Mouse (Mus musculus): ENCODE results near the gene Fam221b. TPM values are rescaled to one million over a fixed set of nuclear protein-coding genes. Genes with fewer than 3 reads are reported as not detected.

The Fam221b gene
- total RNA-seq, 2 experiments from 2014 or later, result 0.20 TPM

GRCm38 (mm10) chr4:43613060-43613730, 55.8 kb downstream of the Fam221b start:
- peak in 1 of 2 experiments; percentile 37 for DNase-seq

GRCm38 (mm10) chr4:43612534-43612933, 56.4 kb downstream of the Fam221b start:
- no peak for DNase-seq

Small RNA genes lying within 50 kb of the gene (microRNA-seq; reads per million reads assigned to microRNA genes)
- not detected for gene Gm25262

Other genes with a start within 250 kb of the Fam221b start
- under 1 TPM in 1 of 2 experiments, not detected in 1; 0.92 TPM for gene Fam166b, start 240.0 kb downstream of the Fam221b start, total RNA-seq (2021)
- gene Tesk1, start 227.2 kb downstream of the Fam221b start, total RNA-seq (2021), result 10 to 100 TPM; 52.2 to 65.5 TPM
- gene Cd72, start 214.5 kb downstream of the Fam221b start, total RNA-seq (2021), result 1 to 10 TPM; 2.7 to 3.4 TPM
- gene Sit1, start 185.4 kb downstream of the Fam221b start, total RNA-seq (2021), result not detected
- 10 to 100 TPM; 57.3 to 59.3 TPM for gene Ccdc107, start 176.2 kb downstream of the Fam221b start, total RNA-seq (2021)
- 1 to 10 TPM; 2.6 to 3.5 TPM for gene Arhgef39, start 169.4 kb downstream of the Fam221b start, total RNA-seq (2021)
- 1 to 10 TPM in 1 of 2 experiments, under 1 TPM in 1; 0.49 to 1.2 TPM for gene Car9, start 162.2 kb downstream of the Fam221b start, total RNA-seq (2021)
- gene Tpm2, start 145.4 kb downstream of the Fam221b start, total RNA-seq (2021), result 100 to 1,000 TPM in 1 of 2 experiments, 10 to 100 TPM in 1; 69.6 to 143 TPM
- 100 to 1,000 TPM; 117 to 170 TPM for gene Creb3, start 106.8 kb downstream of the Fam221b start, total RNA-seq (2021)
- 100 to 1,000 TPM; 241 to 244 TPM for gene Tln1, start 106.5 kb downstream of the Fam221b start, total RNA-seq (2021)
- gene Rgp1, start 90.4 kb downstream of the Fam221b start, total RNA-seq (2021), result 10 to 100 TPM; 40.5 to 53.3 TPM
- 10 to 100 TPM; 11.0 to 11.5 TPM for gene Gba2, start 90.3 kb downstream of the Fam221b start, total RNA-seq (2021)
- gene Msmp, start 84.7 kb downstream of the Fam221b start, total RNA-seq (2021), result 1 to 10 TPM; 3.2 to 3.4 TPM
- gene Npr2, start 37.2 kb downstream of the Fam221b start, total RNA-seq (2021), result 10 to 100 TPM; 27.7 to 37.9 TPM
- under 1 TPM; 0.30 to 0.40 TPM for gene Spag8, start 15.6 kb downstream of the Fam221b start, total RNA-seq (2021)
- gene Hint2, start 12.7 kb downstream of the Fam221b start, total RNA-seq (2021), result 10 to 100 TPM; 76.8 to 79.3 TPM
- gene Tmem8b, start 174 bp downstream of the Fam221b start, total RNA-seq (2021), result 1 to 10 TPM; 4.7 to 5.0 TPM
- gene Olfr70, start 31.7 kb upstream of the Fam221b start, total RNA-seq (2021), result not detected
- gene Olfr71, start 41.1 kb upstream of the Fam221b start, total RNA-seq (2021), result not detected
- 1 to 10 TPM; 2.3 to 3.9 TPM for gene Hrct1, start 58.0 kb upstream of the Fam221b start, total RNA-seq (2021)
- 1 to 10 TPM; 1.7 to 2.6 TPM for gene Spaar, start 60.9 kb upstream of the Fam221b start, total RNA-seq (2021)
- gene Olfr159, start 101.9 kb upstream of the Fam221b start, total RNA-seq (2021), result not detected
- not detected for gene Olfr156, start 154.8 kb upstream of the Fam221b start, total RNA-seq (2021)
- gene Olfr157, start 171.1 kb upstream of the Fam221b start, total RNA-seq (2021), result not detected
- not detected for gene Olfr155, start 182.4 kb upstream of the Fam221b start, total RNA-seq (2021)
- 10 to 100 TPM; 20.6 to 22.0 TPM for gene Reck, start 206.4 kb upstream of the Fam221b start, total RNA-seq (2021)

All from adrenal gland, postnatal 36 days (tissue).